Comparison of ENCODE assay signal across 9 mouse cellular contexts in genomic region chr11:114446075-114446616, GRCm38 (mm10).
DNase-seq lines count a peak whose midpoint lies in the region; ATAC-seq and TF ChIP-seq lines count a peak whose summit lies in the region.
"Had no signal": no experiment of that assay in that cellular context is flagged by ENCODE, and none has a peak within 500 bp of the region (broad histone marks: within the 10 kb centered on the region; RNA-seq: fewer than 3 reads in every experiment).

No protein-coding gene starts in this region.

- no peak for ATAC-seq in heart, embryonic 16.5 days (replicated peaks; ENCODE audit: extremely low read depth, insufficient read depth, low FRiP score)
- no peak for ATAC-seq in embryonic facial prominence, embryonic 11.5 days (replicated peaks; ENCODE audit: insufficient number of reproducible peaks, low FRiP score, low TSS enrichment, low read depth)
- no peak for ATAC-seq in hindbrain, postnatal 0 days
- peak; percentile 11; the same call in 1 of the 2 replicates for ATAC-seq in midbrain, embryonic 14.5 days (ENCODE audit: low FRiP score, low TSS enrichment)

- intact Hi-C loops in heart, postnatal 14 days (cut with DNase I) = no loop called here

- no peaks in the 10 kb centered on the region for H3K36me3 ChIP-seq in heart, embryonic 16.5 days (ENCODE audit: control insufficient read depth, insufficient read depth)
- H3K36me3 ChIP-seq in embryonic facial prominence, embryonic 11.5 days (replicated peaks; ENCODE audit: control insufficient read depth, insufficient read depth, low read depth, low read length) = no peaks in the 10 kb centered on the region
- H3K36me3 ChIP-seq in hindbrain, postnatal 0 days (ENCODE audit: insufficient read depth, low read length) = no peaks in the 10 kb centered on the region
- H3K36me3 ChIP-seq in midbrain, embryonic 14.5 days (ENCODE audit: control insufficient read depth, insufficient read depth, low read length) = no peaks in the 10 kb centered on the region
- H3K36me3 ChIP-seq: G1E had no signal

- TF ChIP-seq CTCF in hindbrain, postnatal 0 days (IDR thresholded peaks at IDR 0.05; ENCODE audit: low read depth) = no peak

- H3K4me2 ChIP-seq in heart, embryonic 16.5 days (ENCODE audit: low read depth, low read length) = peak overlapping the region; percentile 61
- H3K4me2 ChIP-seq in embryonic facial prominence, embryonic 11.5 days (ENCODE audit: low read depth, low read length) = peak overlapping the region; percentile 25; the same call in 1 of the 2 replicates
- H3K4me2 ChIP-seq in hindbrain, postnatal 0 days (ENCODE audit: low read depth, low read length) = peak overlapping the region; percentile 43; the same call in 1 of the 2 replicates
- peak overlapping the region; percentile 48 for H3K4me2 ChIP-seq in midbrain, embryonic 14.5 days (ENCODE audit: low read length)

- H3K27me3 ChIP-seq in heart, embryonic 16.5 days (ENCODE audit: control insufficient read depth, insufficient read depth, low read length) = 0 out of 2 replicates have a peak, but pooled peaks cover 4% of the 10 kb centered on the region
- no peaks in the 10 kb centered on the region for H3K27me3 ChIP-seq in embryonic facial prominence, embryonic 11.5 days (ENCODE audit: control insufficient read depth, insufficient read depth, low read length)
- H3K27me3 ChIP-seq in hindbrain, postnatal 0 days (ENCODE audit: insufficient read depth, low read length) = no peaks in the 10 kb centered on the region
- H3K27me3 ChIP-seq in midbrain, embryonic 14.5 days (ENCODE audit: control insufficient read depth, insufficient read depth, low read length) = no peaks in the 10 kb centered on the region

- WGBS in heart, embryonic 16.5 days = 16% methylated on average over 8 of the region's 8 CpGs
- WGBS in embryonic facial prominence, embryonic 11.5 days = 7% methylated on average over 8 of the region's 8 CpGs
- WGBS in hindbrain, postnatal 0 days = 5% methylated on average over 8 of the region's 8 CpGs
- 4% methylated on average over 8 of the region's 8 CpGs for WGBS in midbrain, embryonic 14.5 days

- peaks cover 27% of the 10 kb centered on the region for H3K4me1 ChIP-seq in heart, embryonic 16.5 days (ENCODE audit: control insufficient read depth, insufficient read depth, low read length)
- H3K4me1 ChIP-seq in embryonic facial prominence, embryonic 11.5 days (ENCODE audit: control insufficient read depth, insufficient read depth, low read length) = peaks cover 3% of the 10 kb centered on the region
- H3K4me1 ChIP-seq in hindbrain, postnatal 0 days (ENCODE audit: insufficient read depth, low read length) = peaks cover 16% of the 10 kb centered on the region
- peaks cover 42% of the 10 kb centered on the region for H3K4me1 ChIP-seq in midbrain, embryonic 14.5 days (ENCODE audit: control insufficient read depth, insufficient read depth, low read length)

- H3K4me3 ChIP-seq in heart, embryonic 16.5 days (ENCODE audit: low read length) = peak overlapping the region; percentile 41
- H3K4me3 ChIP-seq in embryonic facial prominence, embryonic 11.5 days (ENCODE audit: low read depth, low read length) = no peak overlapping the region
- no peak overlapping the region; the same call in 1 of the 2 replicates for H3K4me3 ChIP-seq in hindbrain, postnatal 0 days (ENCODE audit: low read length)
- H3K4me3 ChIP-seq in midbrain, embryonic 14.5 days (replicated peaks; ENCODE audit: low read depth, low read length) = no peak overlapping the region

- H3K9ac ChIP-seq in heart, embryonic 16.5 days (ENCODE audit: low read length) = no peak overlapping the region
- 0 out of 2 replicates have a peak overlapping the region, but pooled peaks have one; percentile 9 for H3K9ac ChIP-seq in embryonic facial prominence, embryonic 11.5 days (replicated peaks; ENCODE audit: low read length)
- H3K9ac ChIP-seq in hindbrain, postnatal 0 days (replicated peaks; ENCODE audit: low read length) = no peak overlapping the region
- no peak overlapping the region for H3K9ac ChIP-seq in midbrain, embryonic 14.5 days (replicated peaks; ENCODE audit: low read length)

- H3K9me3 ChIP-seq in heart, embryonic 16.5 days (replicated peaks; ENCODE audit: control insufficient read depth, low read length) = no peaks in the 10 kb centered on the region
- H3K9me3 ChIP-seq in embryonic facial prominence, embryonic 11.5 days (replicated peaks; ENCODE audit: control insufficient read depth, low read length) = no peaks in the 10 kb centered on the region
- H3K9me3 ChIP-seq in hindbrain, postnatal 0 days (ENCODE audit: low read length) = no peaks in the 10 kb centered on the region
- no peaks in the 10 kb centered on the region for H3K9me3 ChIP-seq in midbrain, embryonic 14.5 days (ENCODE audit: control insufficient read depth, low read length)

- DNase-seq in heart, postnatal 14 days = no peak
- DNase-seq in embryonic facial prominence, embryonic 11.5 days (ENCODE audit: low spot score) = peak; percentile 18
- no peak for DNase-seq in hindbrain, postnatal 0 days (ENCODE audit: low spot score)
- DNase-seq in midbrain, embryonic 14.5 days = peak; percentile 76
- DNase-seq in Muller cell, postnatal 12 days (ENCODE audit: inconsistent ontology term) = no peak
- no peak for DNase-seq in kidney, adult 9 months
- DNase-seq in layer of hippocampus, postnatal 25 days (ENCODE audit: extremely low spot score in 1 of 2, low spot score in 1 of 2) = no peak

- no peak overlapping the region for H3K27ac ChIP-seq in heart, embryonic 16.5 days (ENCODE audit: low read length)
- H3K27ac ChIP-seq in embryonic facial prominence, embryonic 11.5 days (replicated peaks; ENCODE audit: low read depth, low read length) = 0 out of 2 replicates have a peak overlapping the region, but pooled peaks have one; percentile 28
- no peak overlapping the region for H3K27ac ChIP-seq in hindbrain, postnatal 0 days
- peak overlapping the region; percentile 73 for H3K27ac ChIP-seq in midbrain, embryonic 14.5 days (replicated peaks; ENCODE audit: low read depth, low read length)

Comparison
In these comparisons a context has a peak if more than half of its experiments do, and no peak if none do; other contexts are left out.
1. H3K27ac ChIP-seq: peak in embryonic facial prominence, embryonic 11.5 days (single experiment) and midbrain, embryonic 14.5 days (single experiment); none in heart, embryonic 16.5 days (single experiment) and hindbrain, postnatal 0 days (single experiment).
2. DNase-seq: peak in embryonic facial prominence, embryonic 11.5 days (single experiment) and midbrain, embryonic 14.5 days (single experiment); none in heart, postnatal 14 days (0 of 2), hindbrain, postnatal 0 days (single experiment), Muller cell, postnatal 12 days (single experiment), kidney, adult 9 months (single experiment) and layer of hippocampus, postnatal 25 days (0 of 2).
3. Peak in every context shown above with its lines, with median percentiles within 50 percentile points of each other: H3K4me2 ChIP-seq.